Mouse (Mus musculus) hindbrain, postnatal 0 days (tissue): ENCODE data around the gene Ddx50. TPM values are rescaled to one million over a fixed set of nuclear protein-coding genes. Genes with fewer than 3 reads are reported as not detected.

Experiments used
- ATAC-seq: fragments of 200-750 bp; cut with Nextera tagmentation; 2 replicates; pipeline ENCODE4 v1.8.0; 2017; ENCODE audit warnings: mild to moderate bottlenecking, moderate TSS enrichment, moderate library complexity
- DNase-seq: peaks from one replicate; pipeline ENCODE4 v3.0.0-alpha.2; 2015; ENCODE audit warnings: low spot score
- H3K27ac ChIP-seq: fragments of 300-500 bp; sonication (generic); 2 replicates; pipeline ENCODE4 v1.5.1; 2014; ENCODE audit warnings: mild to moderate bottlenecking
- H3K27me3 ChIP-seq: fragments of 300-500 bp; sonication (generic); 2 replicates; pipeline ENCODE4 v1.6.1; 2014; ENCODE audit warnings: low read length, mixed read lengths; ENCODE audit not compliant: insufficient read depth
- H3K36me3 ChIP-seq: fragments of 300-500 bp; sonication (generic); 2 replicates; pipeline ENCODE4 v1.6.1; 2014; ENCODE audit warnings: low read length, mixed read lengths; ENCODE audit not compliant: insufficient read depth
- H3K4me1 ChIP-seq: fragments of 300-500 bp; sonication (generic); 2 replicates; pipeline ENCODE4 v1.6.1; 2014; ENCODE audit warnings: antibody characterized with exemption, low read length, mixed read lengths; ENCODE audit not compliant: insufficient read depth
- H3K4me2 ChIP-seq: fragments of 300-500 bp; sonication (generic); 2 replicates; pipeline ENCODE4 v1.6.1; 2014; ENCODE audit warnings: low read depth, mild to moderate bottlenecking, low read length, moderate library complexity, mixed read lengths
- H3K4me3 ChIP-seq: fragments of 300-500 bp; sonication (generic); 2 replicates; pipeline ENCODE4 v1.5.1; 2014; ENCODE audit warnings: low read length
- H3K9ac ChIP-seq: fragments of 300-500 bp; sonication (generic); replicated peaks from 2 replicates; pipeline ENCODE4 v1.6.1; 2014; ENCODE audit warnings: mild to moderate bottlenecking, low read length, moderate library complexity, mixed read lengths
- H3K9me3 ChIP-seq: fragments of 300-500 bp; sonication (generic); 2 replicates; pipeline ENCODE4 v1.6.1; 2016; ENCODE audit warnings: low read length, mixed read lengths
- CTCF ChIP-seq: IDR thresholded peaks from 2 replicates; pipeline ENCODE4 v1.5.1; 2016; ENCODE audit warnings: antibody characterized with exemption, control low read depth, low read depth
- WGBS: fragments of 180-500 bp; shearing (Covaris S2); extraction: QIAGEN DNeasy Blood & Tissue Kit; methylation state at CpG from one replicate; pipeline ENCODE4 v1.1.7; 2014; 5-methylcytosine and 5-hydroxymethylcytosine counted together
- polyA plus RNA-seq: library from polyadenylated mRNA; unstranded; fragments of >200 nt; fragmentation: Nextera tagmentation; extraction: Ambion mirVana; gene quantifications from 2 replicates; pipeline ENCODE4 v1.2.1, GENCODE M21; 2015
- total RNA-seq: library from RNA; depleted of rRNA; stranded (reverse); fragments of >200 nt; gene quantifications from 2 replicates; pipeline ENCODE4 v1.2.3, GENCODE M21; 2014; rRNA removed

The Ddx50 gene
- total RNA-seq (27.5 and 34.8 TPM in 2 replicates), polyA plus RNA-seq (76.8 and 77.5 TPM in 2 replicates)

- Histone ChIP-seq H3K4me1 (no peaks in the 10 kb centered on the region; the same call in 1 of the 2 replicates), H3K27ac (peak within 1 kb of the TSS; percentile 97), H3K9me3 (no peaks in the 10 kb centered on the region), H3K36me3 (peaks cover 8% of the 10 kb centered on the region; the same call in 1 of the 2 replicates), H3K9ac (peak within 1 kb of the TSS; percentile 96), H3K4me2 (peak within 1 kb of the TSS; percentile 82), H3K4me3 (peak within 1 kb of the TSS; percentile 95), H3K27me3 (no peaks in the 10 kb centered on the region)
- ATAC-seq (peak; percentile 100), DNase-seq (peak; percentile 100)
- TF ChIP-seq CTCF: no peak
- under 1% methylated on average over 79 of the region's 89 CpGs for WGBS
Measured at GRCm38 (mm10) chr10:62650881-62651810, at the start of gene Ddx50. TSS of gene Ddx50 (minus strand) at chr10:62651218.

GRCm38 (mm10) chr10:62692771-62693170, 41.8 kb upstream of the Ddx50 start:
- Histone ChIP-seq H3K9me3 (no peaks in the 10 kb centered on the region), H3K4me2 (no peak overlapping the region), H3K27me3 (no peaks in the 10 kb centered on the region), H3K4me1 (no peaks in the 10 kb centered on the region), H3K27ac (no peak overlapping the region), H3K36me3 (no peaks in the 10 kb centered on the region), H3K9ac (no peak overlapping the region), H3K4me3 (no peak overlapping the region)
- no peak for ATAC-seq
- 55% methylated on average over 8 of the region's 8 CpGs for WGBS
- no peak for DNase-seq
- TF ChIP-seq CTCF: no peak

- no peak for TF ChIP-seq CTCF
- Histone ChIP-seq H3K36me3 (no peaks in the 10 kb centered on the region), H3K9ac (no peak overlapping the region), H3K4me2 (no peak overlapping the region), H3K4me3 (no peak overlapping the region), H3K9me3 (no peaks in the 10 kb centered on the region), H3K27me3 (no peaks in the 10 kb centered on the region), H3K4me1 (no peaks in the 10 kb centered on the region), H3K27ac (no peak overlapping the region)
- ATAC-seq (no peak), DNase-seq (no peak)
- 64% methylated on average over 3 of the region's 3 CpGs for WGBS
Measured at GRCm38 (mm10) chr10:62692244-62692643, 41.2 kb upstream of the Ddx50 start.

GRCm38 (mm10) chr10:62687032-62687674, 36.1 kb upstream of the Ddx50 start:
- Histone ChIP-seq H3K4me2 (no peak overlapping the region), H3K27me3 (0 out of 2 replicates have a peak, but pooled peaks cover 4% of the 10 kb centered on the region), H3K4me1 (0 out of 2 replicates have a peak, but pooled peaks cover 3% of the 10 kb centered on the region), H3K4me3 (no peak overlapping the region), H3K9me3 (no peaks in the 10 kb centered on the region), H3K27ac (peak overlapping the region; percentile 54; the same call in 1 of the 2 replicates), H3K36me3 (no peaks in the 10 kb centered on the region), H3K9ac (no peak overlapping the region)
- 16% methylated on average over 15 of the region's 15 CpGs for WGBS
- DNase-seq (peak; percentile 79), ATAC-seq (peak; percentile 87)
- TF ChIP-seq CTCF: no peak

- Histone ChIP-seq H3K9ac (no peak overlapping the region), H3K4me1 (0 out of 2 replicates have a peak, but pooled peaks cover 3% of the 10 kb centered on the region), H3K36me3 (no peaks in the 10 kb centered on the region), H3K27ac (no peak overlapping the region), H3K9me3 (no peaks in the 10 kb centered on the region), H3K4me2 (no peak overlapping the region), H3K4me3 (no peak overlapping the region), H3K27me3 (0 out of 2 replicates have a peak, but pooled peaks cover 4% of the 10 kb centered on the region)
- peak; percentile 55 for TF ChIP-seq CTCF
- 69% methylated on average over 5 of the region's 5 CpGs for WGBS
- ATAC-seq (no peak), DNase-seq (no peak)
Measured at GRCm38 (mm10) chr10:62683043-62683442, 32.0 kb upstream of the Ddx50 start.

GRCm38 (mm10) chr10:62679833-62680232, 28.8 kb upstream of the Ddx50 start:
- WGBS: 96% methylated on average over 1 of the region's 1 CpGs
- Histone ChIP-seq H3K9ac (no peak overlapping the region), H3K4me2 (no peak overlapping the region), H3K9me3 (no peaks in the 10 kb centered on the region), H3K27me3 (0 out of 2 replicates have a peak, but pooled peaks cover 4% of the 10 kb centered on the region), H3K4me3 (no peak overlapping the region), H3K27ac (no peak overlapping the region), H3K4me1 (no peaks in the 10 kb centered on the region), H3K36me3 (no peaks in the 10 kb centered on the region)
- TF ChIP-seq CTCF: peak; percentile 44
- DNase-seq (no peak), ATAC-seq (no peak)
